8 mouse cellular contexts compared by ENCODE assay signal in the genomic region with DNA sequence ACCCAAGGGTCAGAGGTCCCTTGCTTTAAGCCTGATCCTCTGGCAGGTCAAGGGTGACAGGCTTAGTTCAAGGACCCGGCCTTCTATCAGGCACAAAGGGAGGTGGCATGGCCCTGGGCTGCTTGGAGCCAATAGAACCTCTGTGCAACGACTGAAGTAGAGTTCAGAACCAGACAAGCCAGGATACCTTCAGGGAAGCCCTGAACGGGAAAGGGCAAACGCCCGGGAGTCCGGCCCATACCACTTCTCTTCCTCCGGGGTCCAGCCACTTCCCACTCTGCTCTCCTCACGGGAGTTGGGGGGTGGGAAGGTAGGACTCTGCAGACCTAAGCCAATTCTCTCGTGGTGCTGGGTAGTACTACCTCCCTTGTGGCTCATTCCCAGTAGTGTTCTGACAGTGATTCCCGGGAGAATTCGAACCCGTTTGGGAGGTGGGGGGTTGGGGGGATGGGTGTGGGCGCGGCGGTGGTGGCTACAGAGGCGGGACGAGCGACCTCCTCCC. TPM values are rescaled to one million over a fixed set of nuclear protein-coding genes. Genes with fewer than 3 reads are reported as not detected.
DNase-seq lines count a peak whose midpoint lies in the region; ATAC-seq and TF ChIP-seq lines count a peak whose summit lies in the region.

No protein-coding gene starts in this region.

- ATAC-seq in forebrain, embryonic 12.5 days (ENCODE audit: low FRiP score) = peak; percentile 15; the same call in 1 of the 2 replicates
- ATAC-seq in liver, embryonic 11.5 days (replicated peaks; ENCODE audit: low FRiP score) = no peak; the same call in 1 of the 2 replicates

- no peak for TF ChIP-seq EP300 in MEL (IDR thresholded peaks at IDR 0.05; ENCODE audit: low read depth in 1 of 2, low read length in 2 of 2)

- H3K9me3 ChIP-seq in MEL (replicated peaks; ENCODE audit: insufficient read depth, low read length) = no peaks in the 10 kb centered on the region
- H3K9me3 ChIP-seq in forebrain, embryonic 12.5 days = no peaks in the 10 kb centered on the region
- no peaks in the 10 kb centered on the region for H3K9me3 ChIP-seq in liver, embryonic 11.5 days (ENCODE audit: control insufficient read depth, low read length)

- peak overlapping the region; percentile 98 for H3K4me2 ChIP-seq in forebrain, embryonic 12.5 days
- H3K4me2 ChIP-seq in liver, embryonic 11.5 days = peak overlapping the region; percentile 94

- H3K4me3 ChIP-seq in kidney, adult 2 months (ENCODE audit: insufficient read depth, low read depth, low read length) = peak overlapping the region; percentile 79
- peak overlapping the region; percentile 85 to 89 for H3K4me3 ChIP-seq in MEL (ENCODE audit: control insufficient read depth in 1 of 2, insufficient read depth in 1 of 2, low read depth in 2 of 2, low read length in 2 of 2)
- H3K4me3 ChIP-seq in forebrain, embryonic 12.5 days (replicated peaks) = peak overlapping the region; percentile 94
- H3K4me3 ChIP-seq in liver, embryonic 11.5 days (ENCODE audit: low read depth, low read length) = peak overlapping the region; percentile 98

- H3K36me3 ChIP-seq in kidney, adult 2 months (ENCODE audit: control insufficient read depth, insufficient read depth, low read length) = no peaks in the 10 kb centered on the region
- H3K36me3 ChIP-seq in MEL (ENCODE audit: control insufficient read depth in 1 of 2, insufficient read depth in 2 of 2, low read length in 2 of 2) = peaks cover 0 to 47% of the 10 kb centered on the region in 2 experiments; a peak in 3 of 4 replicates
- peaks cover 4% of the 10 kb centered on the region; the same call in 1 of the 2 replicates for H3K36me3 ChIP-seq in forebrain, embryonic 12.5 days (replicated peaks)
- peaks cover 4% of the 10 kb centered on the region; the same call in 1 of the 2 replicates for H3K36me3 ChIP-seq in liver, embryonic 11.5 days (ENCODE audit: control insufficient read depth, insufficient read depth, low read length)

- TF ChIP-seq RAD21 in MEL (IDR thresholded peaks at IDR 0.05; ENCODE audit: low read depth, low read length) = no peak

- peaks cover 34% of the 10 kb centered on the region for H3K4me1 ChIP-seq in kidney, adult 2 months (ENCODE audit: control insufficient read depth, insufficient read depth, low read length)
- peaks cover 28 to 65% of the 10 kb centered on the region in 2 experiments for H3K4me1 ChIP-seq in MEL (ENCODE audit: control insufficient read depth in 1 of 2, insufficient read depth in 2 of 2, low read length in 2 of 2)
- peaks cover 52% of the 10 kb centered on the region for H3K4me1 ChIP-seq in forebrain, embryonic 12.5 days
- peaks cover 66% of the 10 kb centered on the region for H3K4me1 ChIP-seq in liver, embryonic 11.5 days (replicated peaks; ENCODE audit: control insufficient read depth, insufficient read depth, low read length)

- peak overlapping the region; percentile 42; the same call in 1 of the 2 replicates for H3K27ac ChIP-seq in kidney, adult 2 months (ENCODE audit: insufficient read depth, low read depth, low read length)
- H3K27ac ChIP-seq in MEL (ENCODE audit: control insufficient read depth, low read depth, low read length) = peak overlapping the region; percentile 84
- H3K27ac ChIP-seq in forebrain, embryonic 12.5 days = peak overlapping the region; percentile 96
- peak overlapping the region; percentile 97 for H3K27ac ChIP-seq in liver, embryonic 11.5 days (ENCODE audit: low read depth, low read length)

- peak overlapping the region; percentile 98 for H3K9ac ChIP-seq in MEL (ENCODE audit: control insufficient read depth, low read depth, low read length, poor library complexity, severe bottlenecking)
- H3K9ac ChIP-seq in forebrain, embryonic 12.5 days = peak overlapping the region; percentile 99
- peak overlapping the region; percentile 97 for H3K9ac ChIP-seq in liver, embryonic 11.5 days (ENCODE audit: low read depth, low read length)

- TF ChIP-seq CTCF in kidney, adult 2 months (conservative IDR thresholded peaks at IDR 0.05; ENCODE audit: insufficient read depth, insufficient read length, low read depth, low read length) = no peak
- TF ChIP-seq CTCF in MEL (IDR thresholded peaks at IDR 0.05 in 2 of 3, conservative IDR thresholded peaks at IDR 0.05 in 1 of 3; ENCODE audit: control insufficient read depth in 1 of 3, insufficient read depth in 1 of 3, low read depth in 2 of 3, low read length in 3 of 3, poor library complexity in 1 of 3, severe bottlenecking in 1 of 3) = no peak

- 2% methylated on average over 18 of the region's 18 CpGs for WGBS in kidney, adult 2 months
- under 1% methylated on average over 18 of the region's 18 CpGs for WGBS in forebrain, embryonic 12.5 days
- WGBS in liver, embryonic 11.5 days = under 1% methylated on average over 18 of the region's 18 CpGs

- no peak for TF ChIP-seq POLR2A in kidney, adult 2 months (IDR thresholded peaks at IDR 0.05; ENCODE audit: low read depth, low read length)
- TF ChIP-seq POLR2A in MEL (IDR thresholded peaks at IDR 0.05; ENCODE audit: control insufficient read depth in 1 of 2, insufficient read depth in 1 of 2, low read depth in 1 of 2, low read length in 2 of 2, poor library complexity in 1 of 2) = no peak

- DNase-seq in kidney, adult 2 months = peak; percentile 24
- DNase-seq in kidney, adult 9 months = no peak
- DNase-seq in MEL (ENCODE audit: low read depth, low spot score) = peak; percentile 52
- DNase-seq in liver, embryonic 11.5 days (ENCODE audit: low spot score) = no peak
- no peak for DNase-seq in left cerebral cortex, adult 11 months (ENCODE audit: low spot score)
- no peak for DNase-seq in urinary bladder, postnatal 4 days (ENCODE audit: low spot score in 2 of 2)
- no peak for DNase-seq in ovary, adult 18-20 months (ENCODE audit: low spot score)

- H3K27me3 ChIP-seq in kidney, adult 2 months (replicated peaks; ENCODE audit: control insufficient read depth, insufficient read depth, low read length) = no peaks in the 10 kb centered on the region
- H3K27me3 ChIP-seq in MEL (ENCODE audit: control insufficient read depth in 1 of 2, insufficient read depth in 2 of 2, low read length in 2 of 2) = no peaks in the 10 kb centered on the region
- H3K27me3 ChIP-seq in forebrain, embryonic 12.5 days = no peaks in the 10 kb centered on the region
- H3K27me3 ChIP-seq in liver, embryonic 11.5 days (replicated peaks; ENCODE audit: control insufficient read depth, insufficient read depth, low read length) = no peaks in the 10 kb centered on the region

- H3K79me2 ChIP-seq in MEL (ENCODE audit: control insufficient read depth, insufficient read depth, low read length, poor library complexity) = peaks cover 61% of the 10 kb centered on the region

TF ChIP-seq in MEL, 35 proteins besides CTCF, POLR2A, EP300 and RAD21:
- TF ChIP-seq TCF12 (IDR thresholded peaks at IDR 0.05; ENCODE audit: low read depth, low read length) (0 out of 2 replicates have a peak, but pooled peaks have one; percentile 7), USF1 (IDR thresholded peaks at IDR 0.05; ENCODE audit: low read depth, low read length) (no peak), MAX (IDR thresholded peaks at IDR 0.05; ENCODE audit: low read length) (0 out of 2 replicates have a peak, but pooled peaks have one; percentile 43), MXI1 (IDR thresholded peaks at IDR 0.05; ENCODE audit: low read depth, low read length) (0 out of 2 replicates have a peak, but pooled peaks have one; percentile 0), TAL1 (IDR thresholded peaks at IDR 0.05; ENCODE audit: low read length) (no peak)

RNA-seq across cellular contexts. Expression of gene Csk, which starts 8.9 kb away (rescaled TPM):
- polyA plus RNA-seq in kidney, adult 2 months (2012; rRNA removed) = 30.9 and 42.4 TPM in 2 replicates
- total RNA-seq in MEL (2012; rRNA removed) = 213 and 215 TPM in 2 replicates
- 100 to 1,000 TPM in 1 of 2 experiments, not detected in 1; 338 TPM for polyA plus RNA-seq in MEL (2012; ENCODE audit: insufficient read depth in 1 of 2, insufficient read length in 2 of 2, low read depth in 1 of 2, low replicate concordance in 2 of 2, missing spikeins in 1 of 2)
- 28.6 and 29.8 TPM in 2 replicates for polyA plus RNA-seq in forebrain, embryonic 12.5 days (2016; fragmentation: Nextera tagmentation; extraction: Ambion mirVana)
- 45.2 and 47.7 TPM in 2 replicates for polyA plus RNA-seq in liver, embryonic 11.5 days (2014; fragmentation: Nextera tagmentation; extraction: Ambion mirVana)

RNA-seq across cellular contexts. Expression of gene Lman1l, which starts 23.9 kb away (rescaled TPM):
- 0.08 TPM in 1 of 2 replicates, not detected in the other for polyA plus RNA-seq in kidney, adult 2 months (2012; rRNA removed)
- 0.08 TPM in 1 of 2 replicates, not detected in the other for total RNA-seq in MEL (2012; rRNA removed)
- polyA plus RNA-seq in MEL (2012; ENCODE audit: insufficient read depth in 1 of 2, insufficient read length in 2 of 2, low read depth in 1 of 2, low replicate concordance in 2 of 2, missing spikeins in 1 of 2) = under 1 TPM in 1 of 2 experiments, not detected in 1; 0.11 TPM
- polyA plus RNA-seq in forebrain, embryonic 12.5 days (2016; fragmentation: Nextera tagmentation; extraction: Ambion mirVana) = not detected in 2 replicates
- polyA plus RNA-seq in liver, embryonic 11.5 days (2014; fragmentation: Nextera tagmentation; extraction: Ambion mirVana) = not detected in 2 replicates

RNA-seq across cellular contexts. Expression of gene Cplx3, which starts 38.4 kb away (rescaled TPM):
- 0.42 and 0.47 TPM in 2 replicates for polyA plus RNA-seq in kidney, adult 2 months (2012; rRNA removed)
- not detected in 2 replicates for total RNA-seq in MEL (2012; rRNA removed)
- not detected for polyA plus RNA-seq in MEL (2012; ENCODE audit: insufficient read depth in 1 of 2, insufficient read length in 2 of 2, low read depth in 1 of 2, low replicate concordance in 2 of 2, missing spikeins in 1 of 2)
- polyA plus RNA-seq in forebrain, embryonic 12.5 days (2016; fragmentation: Nextera tagmentation; extraction: Ambion mirVana) = 0.65 TPM in 1 of 2 replicates, not detected in the other
- polyA plus RNA-seq in liver, embryonic 11.5 days (2014; fragmentation: Nextera tagmentation; extraction: Ambion mirVana) = not detected in 2 replicates

RNA-seq across cellular contexts. Expression of gene Cyp1a2, which starts 39.0 kb away (rescaled TPM):
- polyA plus RNA-seq in kidney, adult 2 months (2012; rRNA removed) = 0.07 TPM in 1 of 2 replicates, not detected in the other
- not detected in 2 replicates for total RNA-seq in MEL (2012; rRNA removed)
- polyA plus RNA-seq in MEL (2012; ENCODE audit: insufficient read depth in 1 of 2, insufficient read length in 2 of 2, low read depth in 1 of 2, low replicate concordance in 2 of 2, missing spikeins in 1 of 2) = not detected
- polyA plus RNA-seq in forebrain, embryonic 12.5 days (2016; fragmentation: Nextera tagmentation; extraction: Ambion mirVana) = not detected in 2 replicates
- polyA plus RNA-seq in liver, embryonic 11.5 days (2014; fragmentation: Nextera tagmentation; extraction: Ambion mirVana) = not detected in 2 replicates

RNA-seq across cellular contexts. Expression of gene Cyp1a1, which starts 43.2 kb away (rescaled TPM):
- 0.97 and 1.0 TPM in 2 replicates for polyA plus RNA-seq in kidney, adult 2 months (2012; rRNA removed)
- 0.04 and 0.07 TPM in 2 replicates for total RNA-seq in MEL (2012; rRNA removed)
- polyA plus RNA-seq in MEL (2012; ENCODE audit: insufficient read depth in 1 of 2, insufficient read length in 2 of 2, low read depth in 1 of 2, low replicate concordance in 2 of 2, missing spikeins in 1 of 2) = under 1 TPM in 1 of 2 experiments, not detected in 1; 0.26 TPM
- polyA plus RNA-seq in forebrain, embryonic 12.5 days (2016; fragmentation: Nextera tagmentation; extraction: Ambion mirVana) = not detected in 2 replicates
- 0.66 and 0.92 TPM in 2 replicates for polyA plus RNA-seq in liver, embryonic 11.5 days (2014; fragmentation: Nextera tagmentation; extraction: Ambion mirVana)

Comparison
In these comparisons a context has a peak if more than half of its experiments do, and no peak if none do; other contexts are left out.
1. DNase-seq: peak in kidney, adult 2 months (single experiment) and MEL (single experiment); none in kidney, adult 9 months (single experiment), liver, embryonic 11.5 days (single experiment), left cerebral cortex, adult 11 months (single experiment), urinary bladder, postnatal 4 days (0 of 2) and ovary, adult 18-20 months (single experiment).
2. H3K27ac ChIP-seq: peak in every context shown above with its lines; median percentile 97 in liver, embryonic 11.5 days; 96 in forebrain, embryonic 12.5 days; 84 in MEL; 42 in kidney, adult 2 months.
3. Peak in every context shown above with its lines, with median percentiles within 50 percentile points of each other: H3K4me3 ChIP-seq and H3K9ac ChIP-seq.